Mouse (Mus musculus): ENCODE measurements around the gene Zbed5. TPM values are rescaled to one million over a fixed set of nuclear protein-coding genes. Genes with fewer than 3 reads are reported as not detected.
A peak's percentile ranks its signal among the peaks of the same experiment; 100 is the strongest.
"Not testable (repeated sequence)": the region's sequence is repeated elsewhere in the genome, so short reads cannot be mapped to it uniquely, and the experiment has no call there.

Zbed5 gene
- polyA plus RNA-seq, 1 experiment from 2014 or later, result 3.1 TPM

GRCm38 (mm10) chr5:129940736-129941494, 45.4 kb downstream of the Zbed5 start:
- ATAC-seq (ENCODE audit: insufficient read depth, low FRiP score, low read depth), result peak; percentile 8; the same call in 1 of the 2 replicates
- 6% methylated on average over 9 of the region's 9 CpGs for WGBS
- H3K36me3 ChIP-seq, result 0 out of 2 replicates have a peak, but pooled peaks cover 3% of the 10 kb centered on the region
- no peaks in the 10 kb centered on the region for H3K9me3 ChIP-seq
- H3K4me3 ChIP-seq (replicated peaks), result peak overlapping the region; percentile 78
- no peaks in the 10 kb centered on the region for H3K27me3 ChIP-seq (replicated peaks)
- no peaks in the 10 kb centered on the region for H3K4me1 ChIP-seq
- peak overlapping the region; percentile 67; the same call in 1 of the 2 replicates for H3K27ac ChIP-seq
- H3K4me2 ChIP-seq, result peak overlapping the region; percentile 51
- no peak overlapping the region for H3K9ac ChIP-seq

- no peaks in the 10 kb centered on the region for H3K9me3 ChIP-seq
- H3K4me3 ChIP-seq (replicated peaks), result peak within 1 kb of the TSS; percentile 78
- H3K4me2 ChIP-seq, result peak within 1 kb of the TSS; percentile 67
- peak within 1 kb of the TSS; percentile 67 for H3K27ac ChIP-seq
- no peaks in the 10 kb centered on the region for H3K27me3 ChIP-seq (replicated peaks)
- peak within 1 kb of the TSS; percentile 86 for H3K9ac ChIP-seq
- under 1% methylated on average over 59 of the region's 59 CpGs for WGBS
- no peaks in the 10 kb centered on the region for H3K4me1 ChIP-seq
- peak; percentile 98 for ATAC-seq (ENCODE audit: insufficient read depth, low FRiP score, low read depth)
- 0 out of 2 replicates have a peak, but pooled peaks cover 3% of the 10 kb centered on the region for H3K36me3 ChIP-seq
These were observed 46.0 kb downstream of the Zbed5 start, which contains the start of gene Vkorc1l1 for GRCm38 (mm10) chr5:129941495-129942045. Vkorc1l1 (plus strand) TSS chr5:129941970.

- H3K4me1 ChIP-seq; H3K36me3 ChIP-seq; H3K27me3 ChIP-seq (replicated peaks); H3K9me3 ChIP-seq: not testable (repeated sequence)
- WGBS, result under 1% methylated on average over 47 of the region's 82 CpGs
- Histone ChIP-seq H3K4me3 (replicated peaks) (peak overlapping the region; percentile 78), H3K4me2 (peak overlapping the region; percentile 67), H3K9ac (peak overlapping the region; percentile 86), H3K27ac (peak overlapping the region; percentile 62; the same call in 1 of the 2 replicates)
- ATAC-seq (ENCODE audit: insufficient read depth, low FRiP score, low read depth), result peak; percentile 16
These were observed 46.8 kb downstream of the Zbed5 start for GRCm38 (mm10) chr5:129942073-129942939.

GRCm38 (mm10) chr5:129943402-129943801, 47.9 kb downstream of the Zbed5 start:
- Histone ChIP-seq H3K27me3 (replicated peaks) (no peaks in the 10 kb centered on the region), H3K9me3 (no peaks in the 10 kb centered on the region), H3K36me3 (0 out of 2 replicates have a peak, but pooled peaks cover 3% of the 10 kb centered on the region), H3K27ac (no peak overlapping the region), H3K4me1 (no peaks in the 10 kb centered on the region), H3K9ac (no peak overlapping the region), H3K4me2 (no peak overlapping the region), H3K4me3 (replicated peaks) (no peak overlapping the region)
- WGBS, result 61% methylated on average over 1 of the region's 1 CpGs
- no peak for ATAC-seq (ENCODE audit: insufficient read depth, low FRiP score, low read depth)

GRCm38 (mm10) chr5:129947528-129948033, 52.1 kb downstream of the Zbed5 start:
- H3K27ac ChIP-seq, result no peak overlapping the region
- H3K9ac ChIP-seq, result no peak overlapping the region
- H3K4me1 ChIP-seq, result no peaks in the 10 kb centered on the region
- 71% methylated on average over 2 of the region's 2 CpGs for WGBS
- H3K9me3 ChIP-seq, result no peaks in the 10 kb centered on the region
- no peaks in the 10 kb centered on the region for H3K27me3 ChIP-seq (replicated peaks)
- no peak overlapping the region for H3K4me3 ChIP-seq (replicated peaks)
- no peak for ATAC-seq (ENCODE audit: insufficient read depth, low FRiP score, low read depth)
- no peak overlapping the region for H3K4me2 ChIP-seq
- H3K36me3 ChIP-seq, result 0 out of 2 replicates have a peak, but pooled peaks cover 3% of the 10 kb centered on the region

- no peak overlapping the region for H3K4me3 ChIP-seq (replicated peaks)
- no peak overlapping the region for H3K4me2 ChIP-seq
- H3K36me3 ChIP-seq, result no peaks in the 10 kb centered on the region
- H3K27ac ChIP-seq, result no peak overlapping the region
- WGBS, result 88% methylated on average over 4 of the region's 4 CpGs
- H3K9ac ChIP-seq, result no peak overlapping the region
- no peak for ATAC-seq (ENCODE audit: insufficient read depth, low FRiP score, low read depth)
- no peaks in the 10 kb centered on the region for H3K9me3 ChIP-seq
- H3K27me3 ChIP-seq (replicated peaks), result no peaks in the 10 kb centered on the region
- no peaks in the 10 kb centered on the region for H3K4me1 ChIP-seq
These were observed 56.6 kb downstream of the Zbed5 start for GRCm38 (mm10) chr5:129952143-129952542.

Other genes starting within 250 kb of the Zbed5 start
- gene Zfp11, start 225.6 kb upstream of the Zbed5 start, polyA plus RNA-seq (2015; fragmentation: Nextera tagmentation; extraction: Ambion mirVana), result 3.8 and 4.0 TPM in 2 replicates
- not detected in 2 replicates for gene Sept14, start 187.2 kb upstream of the Zbed5 start, polyA plus RNA-seq (2015; fragmentation: Nextera tagmentation; extraction: Ambion mirVana)
- gene Mrps17, start 180.2 kb upstream of the Zbed5 start, polyA plus RNA-seq (2015; fragmentation: Nextera tagmentation; extraction: Ambion mirVana), result 177 and 185 TPM in 2 replicates
- gene Nipsnap2, start 170.7 kb upstream of the Zbed5 start, polyA plus RNA-seq (2015; fragmentation: Nextera tagmentation; extraction: Ambion mirVana), result 90.0 and 103 TPM in 2 replicates
- gene Psph, start 108.3 kb upstream of the Zbed5 start, polyA plus RNA-seq (2015; fragmentation: Nextera tagmentation; extraction: Ambion mirVana), result 45.9 and 46.1 TPM in 2 replicates
- 40.1 and 44.1 TPM in 2 replicates for gene Sumf2, start 48.7 kb upstream of the Zbed5 start, polyA plus RNA-seq (2015; fragmentation: Nextera tagmentation; extraction: Ambion mirVana)
- 880 and 948 TPM in 2 replicates for gene Chchd2, start 8.3 kb upstream of the Zbed5 start, polyA plus RNA-seq (2015; fragmentation: Nextera tagmentation; extraction: Ambion mirVana)
- 0.09 and 0.10 TPM in 2 replicates for gene Phkg1, start 2.8 kb downstream of the Zbed5 start, polyA plus RNA-seq (2015; fragmentation: Nextera tagmentation; extraction: Ambion mirVana)
- gene Nupr1l, start 12.8 kb downstream of the Zbed5 start, polyA plus RNA-seq (2015; fragmentation: Nextera tagmentation; extraction: Ambion mirVana), result 2.7 and 3.2 TPM in 2 replicates
- 24.5 and 28.0 TPM in 2 replicates for gene Vkorc1l1, start 46.2 kb downstream of the Zbed5 start, polyA plus RNA-seq (2015; fragmentation: Nextera tagmentation; extraction: Ambion mirVana)
- gene Gusb, start 107.3 kb downstream of the Zbed5 start, polyA plus RNA-seq (2015; fragmentation: Nextera tagmentation; extraction: Ambion mirVana), result 68.3 and 76.5 TPM in 2 replicates
- 49.1 and 50.1 TPM in 2 replicates for gene Asl, start 133.5 kb downstream of the Zbed5 start, polyA plus RNA-seq (2015; fragmentation: Nextera tagmentation; extraction: Ambion mirVana)
- gene Crcp, start 133.6 kb downstream of the Zbed5 start, polyA plus RNA-seq (2015; fragmentation: Nextera tagmentation; extraction: Ambion mirVana), result 31.6 and 33.1 TPM in 2 replicates
- 70.1 and 77.3 TPM in 2 replicates for gene Tpst1, start 177.6 kb downstream of the Zbed5 start, polyA plus RNA-seq (2015; fragmentation: Nextera tagmentation; extraction: Ambion mirVana)
- 4.8 and 5.4 TPM in 2 replicates for gene Kctd7, start 249.1 kb downstream of the Zbed5 start, polyA plus RNA-seq (2015; fragmentation: Nextera tagmentation; extraction: Ambion mirVana)

All from stomach, embryonic 15.5 days (tissue).